Mouse (Mus musculus) ES-E14 (cell line): ENCODE measurements around the gene Olfr1445.

ENCODE experiments used
- CHD2 ChIP-seq: IDR thresholded peaks from 2 replicates; pipeline ENCODE4 v1.6.1; 2014; ENCODE audit warnings: mild to moderate bottlenecking, low read depth, low read length, inconsistent platforms
- HCFC1 ChIP-seq: IDR thresholded peaks from 2 replicates; pipeline ENCODE4 v1.6.1; 2012; ENCODE audit warnings: low read length, inconsistent platforms, borderline replicate concordance; ENCODE audit not compliant: insufficient read depth
- MAFK ChIP-seq: IDR thresholded peaks from 2 replicates; pipeline ENCODE4 v1.6.1; 2014; ENCODE audit warnings: mild to moderate bottlenecking, low read depth, low read length, inconsistent platforms; ENCODE audit not compliant: insufficient read depth
- ZC3H11A ChIP-seq: IDR thresholded peaks from 2 replicates; pipeline ENCODE4 v1.6.1; 2012; ENCODE audit warnings: low read depth, mild to moderate bottlenecking, inconsistent platforms, low read length, borderline replicate concordance
- ZNF384 ChIP-seq: IDR thresholded peaks from 2 replicates; pipeline ENCODE4 v1.6.1; 2012; ENCODE audit warnings: low read depth, low read length, inconsistent platforms

GRCm38 (mm10) chr19:12924319-12924718, 40.7 kb downstream of the Olfr1445 start, which contains the start of gene Olfr1448:
- TF ChIP-seq HCFC1, result no peak
- no peak for TF ChIP-seq CHD2
- TF ChIP-seq MAFK, result no peak
- TF ChIP-seq ZC3H11A, result no peak
- no peak for TF ChIP-seq ZNF384
